Mouse (Mus musculus): ENCODE results near the gene Txndc2. TPM values are rescaled to one million over a fixed set of nuclear protein-coding genes. Genes with fewer than 3 reads are reported as not detected.

Txndc2 gene
- polyA plus RNA-seq, 1 experiment from 2014 or later = not detected

GRCm38 (mm10) chr17:65612391-65613141 lies 29.4 kb downstream of the Txndc2 start:
- H3K4me1 ChIP-seq (replicated peaks) = peaks cover 48% of the 10 kb centered on the region
- H3K4me3 ChIP-seq (replicated peaks) = peak overlapping the region; percentile 97
- 0 out of 2 replicates have a peak, but pooled peaks cover 3% of the 10 kb centered on the region for H3K27me3 ChIP-seq
- no peaks in the 10 kb centered on the region for H3K9me3 ChIP-seq (replicated peaks)
- H3K36me3 ChIP-seq (replicated peaks) = peaks cover 11% of the 10 kb centered on the region; the same call in 1 of the 2 replicates
- H3K4me2 ChIP-seq = peak overlapping the region; percentile 82
- under 1% methylated on average over 71 of the region's 91 CpGs for WGBS (ENCODE audit: insufficient replicate concordance)
- peak overlapping the region; percentile 98 for H3K9ac ChIP-seq
- peak; percentile 52 for ATAC-seq (ENCODE audit: insufficient read depth)
- peak overlapping the region; percentile 98 for H3K27ac ChIP-seq (replicated peaks)

- 4% methylated on average over 4 of the region's 4 CpGs for WGBS (ENCODE audit: insufficient replicate concordance)
- H3K27ac ChIP-seq (replicated peaks) = 0 out of 2 replicates have a peak overlapping the region, but pooled peaks have one; percentile 19
- H3K9ac ChIP-seq = peak overlapping the region; percentile 98; the same call in 1 of the 2 replicates
These were observed 30.2 kb downstream of the Txndc2 start for GRCm38 (mm10) chr17:65611721-65612120.

GRCm38 (mm10) chr17:65608743-65609142 lies 33.2 kb downstream of the Txndc2 start:
- Histone ChIP-seq H3K27me3 (no peaks in the 10 kb centered on the region), H3K27ac (replicated peaks) (peak overlapping the region; percentile 48), H3K9ac (no peak overlapping the region), H3K4me2 (peak overlapping the region; percentile 43), H3K36me3 (replicated peaks) (peaks cover 11% of the 10 kb centered on the region; the same call in 1 of the 2 replicates), H3K4me1 (replicated peaks) (peaks cover 75% of the 10 kb centered on the region), H3K9me3 (replicated peaks) (no peaks in the 10 kb centered on the region), H3K4me3 (replicated peaks) (no peak overlapping the region)
- ATAC-seq (ENCODE audit: insufficient read depth) = no peak
- 19% methylated on average over 5 of the region's 5 CpGs for WGBS (ENCODE audit: insufficient replicate concordance)

More at GRCm38 (mm10) chr17:65611721-65612120, 30.2 kb downstream of the Txndc2 start:
- no peak for ATAC-seq (ENCODE audit: insufficient read depth)
- Histone ChIP-seq H3K36me3 (replicated peaks) (peaks cover 11% of the 10 kb centered on the region; the same call in 1 of the 2 replicates), H3K9me3 (replicated peaks) (no peaks in the 10 kb centered on the region), H3K4me3 (replicated peaks) (peak overlapping the region; percentile 97), H3K27me3 (0 out of 2 replicates have a peak, but pooled peaks cover 3% of the 10 kb centered on the region), H3K4me1 (replicated peaks) (peaks cover 56% of the 10 kb centered on the region), H3K4me2 (peak overlapping the region; percentile 82)

GRCm38 (mm10) chr17:65608312-65608687 lies 33.7 kb downstream of the Txndc2 start:
- Histone ChIP-seq H3K27ac (replicated peaks) (peak overlapping the region; percentile 70; the same call in 1 of the 2 replicates), H3K4me1 (replicated peaks) (peaks cover 76% of the 10 kb centered on the region)

GRCm38 (mm10) chr17:65607574-65608311 lies 34.2 kb downstream of the Txndc2 start:
- 24% methylated on average over 7 of the region's 7 CpGs for WGBS (ENCODE audit: insufficient replicate concordance)
- Histone ChIP-seq H3K4me1 (replicated peaks) (peaks cover 80% of the 10 kb centered on the region), H3K4me2 (peak overlapping the region; percentile 43), H3K27ac (replicated peaks) (peak overlapping the region; percentile 70), H3K36me3 (replicated peaks) (peaks cover 11% of the 10 kb centered on the region; the same call in 1 of the 2 replicates), H3K9me3 (replicated peaks) (no peaks in the 10 kb centered on the region), H3K9ac (no peak overlapping the region), H3K27me3 (no peaks in the 10 kb centered on the region), H3K4me3 (replicated peaks) (no peak overlapping the region)
- no peak for ATAC-seq (ENCODE audit: insufficient read depth)

More at GRCm38 (mm10) chr17:65608312-65608687, 33.7 kb downstream of the Txndc2 start:
- peaks cover 11% of the 10 kb centered on the region; the same call in 1 of the 2 replicates for H3K36me3 ChIP-seq (replicated peaks)
- H3K4me2 ChIP-seq = peak overlapping the region; percentile 43
- H3K27me3 ChIP-seq = no peaks in the 10 kb centered on the region
- 67% methylated on average over 2 of the region's 2 CpGs for WGBS (ENCODE audit: insufficient replicate concordance)
- H3K9me3 ChIP-seq (replicated peaks) = no peaks in the 10 kb centered on the region
- no peak for ATAC-seq (ENCODE audit: insufficient read depth)
- no peak overlapping the region for H3K4me3 ChIP-seq (replicated peaks)
- H3K9ac ChIP-seq = no peak overlapping the region

GRCm38 (mm10) chr17:65606014-65606413 lies 36.0 kb downstream of the Txndc2 start:
- no peak overlapping the region for H3K4me3 ChIP-seq (replicated peaks)
- no peaks in the 10 kb centered on the region for H3K9me3 ChIP-seq (replicated peaks)
- peaks cover 11% of the 10 kb centered on the region; the same call in 1 of the 2 replicates for H3K36me3 ChIP-seq (replicated peaks)
- peaks cover 79% of the 10 kb centered on the region for H3K4me1 ChIP-seq (replicated peaks)
- WGBS (ENCODE audit: insufficient replicate concordance) = 25% methylated on average over 4 of the region's 4 CpGs
- no peaks in the 10 kb centered on the region for H3K27me3 ChIP-seq
- peak overlapping the region; percentile 70 for H3K27ac ChIP-seq (replicated peaks)
- H3K4me2 ChIP-seq = peak overlapping the region; percentile 43
- peak; percentile 89 for ATAC-seq (ENCODE audit: insufficient read depth)
- no peak overlapping the region for H3K9ac ChIP-seq

GRCm38 (mm10) chr17:65604892-65605291 lies 37.1 kb downstream of the Txndc2 start:
- Histone ChIP-seq H3K27ac (replicated peaks) (no peak overlapping the region), H3K4me1 (replicated peaks) (peaks cover 80% of the 10 kb centered on the region), H3K27me3 (no peaks in the 10 kb centered on the region), H3K4me2 (no peak overlapping the region), H3K4me3 (replicated peaks) (no peak overlapping the region), H3K9ac (no peak overlapping the region), H3K36me3 (replicated peaks) (peaks cover 11% of the 10 kb centered on the region; the same call in 1 of the 2 replicates), H3K9me3 (replicated peaks) (no peaks in the 10 kb centered on the region)
- ATAC-seq (ENCODE audit: insufficient read depth) = no peak

GRCm38 (mm10) chr17:65604315-65604714 lies 37.7 kb downstream of the Txndc2 start:
- Histone ChIP-seq H3K36me3 (replicated peaks) (peaks cover 6% of the 10 kb centered on the region; the same call in 1 of the 2 replicates), H3K4me1 (replicated peaks) (peaks cover 75% of the 10 kb centered on the region), H3K27ac (replicated peaks) (peak overlapping the region; percentile 48; the same call in 1 of the 2 replicates), H3K4me2 (no peak overlapping the region), H3K9me3 (replicated peaks) (no peaks in the 10 kb centered on the region), H3K27me3 (no peaks in the 10 kb centered on the region), H3K9ac (no peak overlapping the region), H3K4me3 (replicated peaks) (no peak overlapping the region)
- ATAC-seq (ENCODE audit: insufficient read depth) = no peak

GRCm38 (mm10) chr17:65597857-65598486 lies 44.0 kb downstream of the Txndc2 start:
- WGBS (ENCODE audit: insufficient replicate concordance) = 55% methylated on average over 3 of the region's 3 CpGs
- Histone ChIP-seq H3K4me2 (no peak overlapping the region), H3K36me3 (replicated peaks) (peaks cover 5% of the 10 kb centered on the region; the same call in 1 of the 2 replicates), H3K27me3 (no peaks in the 10 kb centered on the region), H3K9ac (0 out of 2 replicates have a peak overlapping the region, but pooled peaks have one; percentile 23), H3K4me3 (replicated peaks) (no peak overlapping the region), H3K4me1 (replicated peaks) (peaks cover 33% of the 10 kb centered on the region), H3K27ac (replicated peaks) (no peak overlapping the region), H3K9me3 (replicated peaks) (no peaks in the 10 kb centered on the region)
- ATAC-seq (ENCODE audit: insufficient read depth) = peak; percentile 44

GRCm38 (mm10) chr17:65594687-65595086 lies 47.3 kb downstream of the Txndc2 start:
- H3K4me1 ChIP-seq (replicated peaks) = peaks cover 16% of the 10 kb centered on the region
- H3K9ac ChIP-seq = no peak overlapping the region
- H3K27ac ChIP-seq (replicated peaks) = no peak overlapping the region
- WGBS (ENCODE audit: insufficient replicate concordance) = 77% methylated on average over 8 of the region's 8 CpGs
- H3K4me3 ChIP-seq (replicated peaks) = no peak overlapping the region
- H3K4me2 ChIP-seq = no peak overlapping the region
- no peak for ATAC-seq (ENCODE audit: insufficient read depth)
- no peaks in the 10 kb centered on the region for H3K27me3 ChIP-seq
- peaks cover 22% of the 10 kb centered on the region for H3K36me3 ChIP-seq (replicated peaks)
- H3K9me3 ChIP-seq (replicated peaks) = no peaks in the 10 kb centered on the region
